Mouse (Mus musculus) erythroblast, adult 5-6 weeks (primary cell): Measurements from ENCODE around the gene Asphd1. TPM values are rescaled to one million over a fixed set of nuclear protein-coding genes. Genes with fewer than 3 reads are reported as not detected.
A peak's percentile ranks its signal among the peaks of the same experiment; 100 is the strongest.

Source experiments
- ATAC-seq: replicated peaks from 2 replicates; pipeline ENCODE4 v1.8.0; 2016; ENCODE audit warnings: moderate number of reproducible peaks, mild to moderate bottlenecking, moderate TSS enrichment, inconsistent platforms; ENCODE audit not compliant: poor library complexity, low FRiP score, severe bottlenecking
- total RNA-seq, 2 experiments: library from RNA; stranded (forward) in 1 of 2; stranded (reverse) in 1 of 2; fragments of 150-400 nt in 1 of 2; fragments of 200-764, 138-1000 nt in 1 of 2; gene quantifications; 2 replicates each; pipeline versions ENCODE4 v1.2.3 to v1.2.4; 2015 to 2017; ENCODE audit warnings: low replicate concordance in 2 of 2

The Asphd1 gene
- total RNA-seq, 2 experiments from 2014 or later: not detected

GRCm38 (mm10) chr7:126898102-126898990 is 51.0 kb downstream of the Asphd1 start:
- peak; percentile 94 for ATAC-seq

DNA sequence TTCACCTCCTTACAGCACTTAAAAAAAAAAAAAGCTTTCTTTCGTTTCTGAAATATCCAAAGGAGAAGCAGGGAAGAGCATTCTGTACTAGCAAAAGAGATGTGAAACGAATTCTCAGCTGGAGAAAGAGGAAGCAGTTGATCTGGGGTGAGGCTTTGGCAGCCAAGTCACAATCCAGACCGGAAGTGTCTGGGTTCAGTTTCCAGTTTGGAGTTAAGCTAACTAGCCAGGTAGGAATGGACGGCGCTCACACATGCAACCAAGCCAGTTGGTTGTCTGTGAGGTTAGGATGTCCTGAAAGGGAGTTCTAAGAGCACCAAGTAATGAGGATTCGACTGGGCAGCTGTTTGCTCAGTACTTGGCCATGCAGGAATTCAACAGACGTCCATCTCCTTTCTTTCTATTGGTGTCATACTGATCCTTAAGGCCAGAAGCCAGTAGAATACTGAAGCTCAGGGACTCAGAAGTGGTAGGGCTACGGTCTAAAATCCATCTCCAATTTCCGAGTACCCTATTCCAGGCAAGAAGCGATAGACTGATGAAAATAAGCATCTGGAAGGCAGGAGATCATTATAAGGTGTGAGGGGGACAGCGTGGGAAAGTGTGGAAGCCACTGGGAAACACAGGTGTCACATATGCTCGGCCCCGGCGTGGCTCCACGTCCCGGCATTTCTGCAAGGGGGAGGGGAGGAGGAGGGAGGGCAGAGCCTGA is 51.8 kb downstream of the Asphd1 start:
- peak; percentile 73 for ATAC-seq

GRCm38 (mm10) chr7:126896912-126897311 is 52.5 kb downstream of the Asphd1 start:
- no peak for ATAC-seq

Other genes starting within 250 kb of the Asphd1 start
- 127 and 157 TPM in 2 replicates for gene Coro1a, start 241.8 kb downstream of the Asphd1 start, total RNA-seq (2015; ENCODE audit: low replicate concordance)
- 132 and 182 TPM in 2 replicates for gene Coro1a, start 241.8 kb downstream of the Asphd1 start, total RNA-seq (2017; ENCODE audit: low replicate concordance)
- 46.1 and 51.8 TPM in 2 replicates for gene Mapk3, start 190.0 kb downstream of the Asphd1 start, total RNA-seq (2015; ENCODE audit: low replicate concordance)
- gene Mapk3, start 190.0 kb downstream of the Asphd1 start, total RNA-seq (2017; ENCODE audit: low replicate concordance): 10.9 and 19.4 TPM in 2 replicates
- gene Gdpd3, start 183.2 kb downstream of the Asphd1 start, total RNA-seq (2015; ENCODE audit: low replicate concordance): 5.6 TPM in 1 of 2 replicates, not detected in the other
- gene Gdpd3, start 183.2 kb downstream of the Asphd1 start, total RNA-seq (2017; ENCODE audit: low replicate concordance): 5.4 and 7.2 TPM in 2 replicates
- 752 and 763 TPM in 2 replicates for gene Ypel3, start 172.6 kb downstream of the Asphd1 start, total RNA-seq (2015; ENCODE audit: low replicate concordance)
- 364 and 550 TPM in 2 replicates for gene Ypel3, start 172.6 kb downstream of the Asphd1 start, total RNA-seq (2017; ENCODE audit: low replicate concordance)
- 28.8 and 31.9 TPM in 2 replicates for gene Tbx6, start 168.1 kb downstream of the Asphd1 start, total RNA-seq (2015; ENCODE audit: low replicate concordance)
- 12.3 and 23.2 TPM in 2 replicates for gene Tbx6, start 168.1 kb downstream of the Asphd1 start, total RNA-seq (2017; ENCODE audit: low replicate concordance)
- 46.7 and 84.9 TPM in 2 replicates for gene Ppp4c, start 157.1 kb downstream of the Asphd1 start, total RNA-seq (2015; ENCODE audit: low replicate concordance)
- gene Ppp4c, start 157.1 kb downstream of the Asphd1 start, total RNA-seq (2017; ENCODE audit: low replicate concordance): 43.5 and 62.7 TPM in 2 replicates
- not detected in 2 replicates for gene Fam57b, start 151.9 kb downstream of the Asphd1 start, total RNA-seq (2015; ENCODE audit: low replicate concordance)
- gene Fam57b, start 151.9 kb downstream of the Asphd1 start, total RNA-seq (2017; ENCODE audit: low replicate concordance): not detected in 2 replicates
- not detected in 2 replicates for gene 4930451I11Rik, start 117.9 kb downstream of the Asphd1 start, total RNA-seq (2015; ENCODE audit: low replicate concordance)
- gene 4930451I11Rik, start 117.9 kb downstream of the Asphd1 start, total RNA-seq (2017; ENCODE audit: low replicate concordance): not detected in 2 replicates
- not detected in 2 replicates for gene Doc2a, start 102.2 kb downstream of the Asphd1 start, total RNA-seq (2015; ENCODE audit: low replicate concordance)
- not detected in 2 replicates for gene Doc2a, start 102.2 kb downstream of the Asphd1 start, total RNA-seq (2017; ENCODE audit: low replicate concordance)
- 5.2 and 9.2 TPM in 2 replicates for gene Hirip3, start 87.6 kb downstream of the Asphd1 start, total RNA-seq (2015; ENCODE audit: low replicate concordance)
- gene Hirip3, start 87.6 kb downstream of the Asphd1 start, total RNA-seq (2017; ENCODE audit: low replicate concordance): 38.2 and 40.8 TPM in 2 replicates
- gene Ino80e, start 87.2 kb downstream of the Asphd1 start, total RNA-seq (2015; ENCODE audit: low replicate concordance): 14.4 and 35.5 TPM in 2 replicates
- 4.9 and 9.9 TPM in 2 replicates for gene Ino80e, start 87.2 kb downstream of the Asphd1 start, total RNA-seq (2017; ENCODE audit: low replicate concordance)
- 6.9 and 9.6 TPM in 2 replicates for gene Taok2, start 64.9 kb downstream of the Asphd1 start, total RNA-seq (2015; ENCODE audit: low replicate concordance)
- gene Taok2, start 64.9 kb downstream of the Asphd1 start, total RNA-seq (2017; ENCODE audit: low replicate concordance): 17.0 and 31.8 TPM in 2 replicates
- 4.0 and 6.3 TPM in 2 replicates for gene Tmem219, start 26.7 kb downstream of the Asphd1 start, total RNA-seq (2015; ENCODE audit: low replicate concordance)
- gene Tmem219, start 26.7 kb downstream of the Asphd1 start, total RNA-seq (2017; ENCODE audit: low replicate concordance): 2.1 and 6.8 TPM in 2 replicates
- gene Kctd13, start 20.7 kb downstream of the Asphd1 start, total RNA-seq (2015; ENCODE audit: low replicate concordance): 0.77 and 6.9 TPM in 2 replicates
- gene Kctd13, start 20.7 kb downstream of the Asphd1 start, total RNA-seq (2017; ENCODE audit: low replicate concordance): 0.42 and 1.7 TPM in 2 replicates
- gene Sez6l2, start 981 bp upstream of the Asphd1 start, total RNA-seq (2015; ENCODE audit: low replicate concordance): not detected in 2 replicates
- 0.84 TPM in 1 of 2 replicates, not detected in the other for gene Sez6l2, start 981 bp upstream of the Asphd1 start, total RNA-seq (2017; ENCODE audit: low replicate concordance)
- gene Cdipt, start 26.3 kb upstream of the Asphd1 start, total RNA-seq (2015; ENCODE audit: low replicate concordance): 14.8 and 23.1 TPM in 2 replicates
- 9.5 and 20.9 TPM in 2 replicates for gene Cdipt, start 26.3 kb upstream of the Asphd1 start, total RNA-seq (2017; ENCODE audit: low replicate concordance)
- gene Cdiptos, start 26.5 kb upstream of the Asphd1 start, total RNA-seq (2015; ENCODE audit: low replicate concordance): 5.0 TPM in 1 of 2 replicates, not detected in the other
- gene Cdiptos, start 26.5 kb upstream of the Asphd1 start, total RNA-seq (2017; ENCODE audit: low replicate concordance): not detected in 2 replicates
- 1.5 and 1.9 TPM in 2 replicates for gene Mvp, start 65.0 kb upstream of the Asphd1 start, total RNA-seq (2015; ENCODE audit: low replicate concordance)
- gene Mvp, start 65.0 kb upstream of the Asphd1 start, total RNA-seq (2017; ENCODE audit: low replicate concordance): 5.5 and 7.7 TPM in 2 replicates
- gene Pagr1b, start 66.9 kb upstream of the Asphd1 start, total RNA-seq (2015; ENCODE audit: low replicate concordance): not detected in 2 replicates
- not detected in 2 replicates for gene Pagr1b, start 66.9 kb upstream of the Asphd1 start, total RNA-seq (2017; ENCODE audit: low replicate concordance)
- 13.4 and 18.8 TPM in 2 replicates for gene Pagr1a, start 67.8 kb upstream of the Asphd1 start, total RNA-seq (2015; ENCODE audit: low replicate concordance)
- gene Pagr1a, start 67.8 kb upstream of the Asphd1 start, total RNA-seq (2017; ENCODE audit: low replicate concordance): 7.0 and 7.1 TPM in 2 replicates
- gene Gm42742, start 71.5 kb upstream of the Asphd1 start, total RNA-seq (2015; ENCODE audit: low replicate concordance): 1.7 and 1.9 TPM in 2 replicates
- 8.1 and 9.1 TPM in 2 replicates for gene Gm42742, start 71.5 kb upstream of the Asphd1 start, total RNA-seq (2017; ENCODE audit: low replicate concordance)
- gene Prrt2, start 71.6 kb upstream of the Asphd1 start, total RNA-seq (2015; ENCODE audit: low replicate concordance): not detected in 2 replicates
- 1.5 TPM in 1 of 2 replicates, not detected in the other for gene Prrt2, start 71.6 kb upstream of the Asphd1 start, total RNA-seq (2017; ENCODE audit: low replicate concordance)
- gene Maz, start 77.5 kb upstream of the Asphd1 start, total RNA-seq (2015; ENCODE audit: low replicate concordance): 44.9 and 51.3 TPM in 2 replicates
- 25.0 and 49.5 TPM in 2 replicates for gene Maz, start 77.5 kb upstream of the Asphd1 start, total RNA-seq (2017; ENCODE audit: low replicate concordance)
- 50.5 and 71.7 TPM in 2 replicates for gene Kif22, start 92.9 kb upstream of the Asphd1 start, total RNA-seq (2015; ENCODE audit: low replicate concordance)
- gene Kif22, start 92.9 kb upstream of the Asphd1 start, total RNA-seq (2017; ENCODE audit: low replicate concordance): 57.3 and 83.1 TPM in 2 replicates
- gene Zg16, start 137.7 kb upstream of the Asphd1 start, total RNA-seq (2015; ENCODE audit: low replicate concordance): not detected in 2 replicates
- gene Zg16, start 137.7 kb upstream of the Asphd1 start, total RNA-seq (2017; ENCODE audit: low replicate concordance): 3.2 and 5.0 TPM in 2 replicates
- gene AI467606, start 141.8 kb upstream of the Asphd1 start, total RNA-seq (2015; ENCODE audit: low replicate concordance): 19.8 and 26.8 TPM in 2 replicates
- 17.1 and 19.9 TPM in 2 replicates for gene AI467606, start 141.8 kb upstream of the Asphd1 start, total RNA-seq (2017; ENCODE audit: low replicate concordance)
- 1.7 TPM in 1 of 2 replicates, not detected in the other for gene Qprt, start 172.6 kb upstream of the Asphd1 start, total RNA-seq (2015; ENCODE audit: low replicate concordance)
- 0.34 TPM in 1 of 2 replicates, not detected in the other for gene Qprt, start 172.6 kb upstream of the Asphd1 start, total RNA-seq (2017; ENCODE audit: low replicate concordance)
- gene Spn, start 188.2 kb upstream of the Asphd1 start, total RNA-seq (2015; ENCODE audit: low replicate concordance): 15.8 and 24.9 TPM in 2 replicates
- gene Spn, start 188.2 kb upstream of the Asphd1 start, total RNA-seq (2017; ENCODE audit: low replicate concordance): 58.3 and 60.0 TPM in 2 replicates
- 8.4 and 36.9 TPM in 2 replicates for gene Cd2bp2, start 246.5 kb upstream of the Asphd1 start, total RNA-seq (2015; ENCODE audit: low replicate concordance)
- gene Cd2bp2, start 246.5 kb upstream of the Asphd1 start, total RNA-seq (2017; ENCODE audit: low replicate concordance): 17.9 and 22.9 TPM in 2 replicates